Mouse (Mus musculus): ENCODE measurements around the gene St14. TPM values are rescaled to one million over a fixed set of nuclear protein-coding genes. Genes with fewer than 3 reads are reported as not detected.
"Not testable (repeated sequence)": the region's sequence is repeated elsewhere in the genome, so short reads cannot be mapped to it uniquely, and the experiment has no call there.

The St14 gene
- polyA plus RNA-seq, 1 experiment from 2014 or later: 2.7 TPM

GRCm38 (mm10) chr9:31058723-31059122, 72.9 kb downstream of the St14 start:
- WGBS: 86% methylated on average over 2 of the region's 2 CpGs
- ATAC-seq (replicated peaks; ENCODE audit: low FRiP score): no peak
- no peaks in the 10 kb centered on the region for H3K27me3 ChIP-seq (ENCODE audit: control insufficient read depth, insufficient read depth, low read length)
- H3K4me2 ChIP-seq (ENCODE audit: low read depth, low read length, severe bottlenecking): no peak overlapping the region
- H3K4me1 ChIP-seq (replicated peaks; ENCODE audit: control insufficient read depth, insufficient read depth, low read length): no peaks in the 10 kb centered on the region
- no peaks in the 10 kb centered on the region for H3K36me3 ChIP-seq (ENCODE audit: control insufficient read depth, insufficient read depth, low read length)
- no peaks in the 10 kb centered on the region for H3K9me3 ChIP-seq (ENCODE audit: control insufficient read depth, low read length)
- DNase-seq (ENCODE audit: low spot score): no peak
- H3K27ac ChIP-seq (ENCODE audit: low read depth, low read length): no peak overlapping the region
- H3K9ac ChIP-seq (ENCODE audit: low read length): no peak overlapping the region
- H3K4me3 ChIP-seq (ENCODE audit: low read depth, low read length): no peak overlapping the region

- not testable (repeated sequence) for H3K4me3 ChIP-seq (ENCODE audit: low read depth, low read length); H3K36me3 ChIP-seq (ENCODE audit: control insufficient read depth, insufficient read depth, low read length); ATAC-seq (replicated peaks; ENCODE audit: low FRiP score); H3K27me3 ChIP-seq (ENCODE audit: control insufficient read depth, insufficient read depth, low read length); H3K9ac ChIP-seq (ENCODE audit: low read length); H3K4me1 ChIP-seq (replicated peaks; ENCODE audit: control insufficient read depth, insufficient read depth, low read length); H3K4me2 ChIP-seq (ENCODE audit: low read depth, low read length, severe bottlenecking); H3K9me3 ChIP-seq (ENCODE audit: control insufficient read depth, low read length); H3K27ac ChIP-seq (ENCODE audit: low read depth, low read length); DNase-seq (ENCODE audit: low spot score)
- WGBS: 94% methylated on average over 6 of the region's 6 CpGs
These were observed 80.1 kb downstream of the St14 start for GRCm38 (mm10) chr9:31051509-31051908.

GRCm38 (mm10) chr9:31050208-31050607, 81.4 kb downstream of the St14 start:
- no peak for ATAC-seq (replicated peaks; ENCODE audit: low FRiP score)
- H3K36me3 ChIP-seq (ENCODE audit: control insufficient read depth, insufficient read depth, low read length): no peaks in the 10 kb centered on the region
- H3K4me2 ChIP-seq (ENCODE audit: low read depth, low read length, severe bottlenecking): no peak overlapping the region
- no peak overlapping the region for H3K4me3 ChIP-seq (ENCODE audit: low read depth, low read length)
- DNase-seq (ENCODE audit: low spot score): no peak
- no peaks in the 10 kb centered on the region for H3K4me1 ChIP-seq (replicated peaks; ENCODE audit: control insufficient read depth, insufficient read depth, low read length)
- WGBS: 94% methylated on average over 5 of the region's 5 CpGs
- H3K9me3 ChIP-seq (ENCODE audit: control insufficient read depth, low read length): no peaks in the 10 kb centered on the region
- H3K9ac ChIP-seq (ENCODE audit: low read length): no peak overlapping the region
- no peak overlapping the region for H3K27ac ChIP-seq (ENCODE audit: low read depth, low read length)
- H3K27me3 ChIP-seq (ENCODE audit: control insufficient read depth, insufficient read depth, low read length): no peaks in the 10 kb centered on the region

Other genes starting within 250 kb of the St14 start
- gene Adamts15, start 209.4 kb downstream of the St14 start, polyA plus RNA-seq (2014; fragmentation: Nextera tagmentation; extraction: Ambion mirVana): 6.7 and 8.4 TPM in 2 replicates
- gene Adamts8, start 189.3 kb downstream of the St14 start, polyA plus RNA-seq (2014; fragmentation: Nextera tagmentation; extraction: Ambion mirVana): 0.49 and 0.61 TPM in 2 replicates
- gene Zbtb44, start 101.2 kb downstream of the St14 start, polyA plus RNA-seq (2014; fragmentation: Nextera tagmentation; extraction: Ambion mirVana): 5.8 and 6.8 TPM in 2 replicates
- 209 and 217 TPM in 2 replicates for gene Aplp2, start 80.0 kb upstream of the St14 start, polyA plus RNA-seq (2014; fragmentation: Nextera tagmentation; extraction: Ambion mirVana)
- gene Prdm10, start 148.7 kb upstream of the St14 start, polyA plus RNA-seq (2014; fragmentation: Nextera tagmentation; extraction: Ambion mirVana): 10.1 and 10.4 TPM in 2 replicates